Mouse (Mus musculus): Measurements from ENCODE around the gene Elovl1. TPM values are rescaled to one million over a fixed set of nuclear protein-coding genes. Genes with fewer than 3 reads are reported as not detected.

Gene Elovl1
- total RNA-seq (2018; cell fraction: chromatin; rRNA removed) = 100 to 1,000 TPM in 15 of 26 experiments, 10 to 100 TPM in 11; 47.7 to 179 (median 106) TPM
- 100 to 1,000 TPM in 24 of 26 experiments, 10 to 100 TPM in 2; 86.6 to 175 (median 138) TPM for total RNA-seq (2018; cell fraction: cytosol; rRNA removed)
- 100 to 1,000 TPM in 23 of 26 experiments, 10 to 100 TPM in 3; 80.4 to 218 (median 139) TPM for total RNA-seq (2018; cell fraction: nucleus; rRNA removed)
- 152 to 208 TPM (median 177 TPM) in 3 replicates for polyA plus RNA-seq (2018)

- under 1% methylated on average over 26 of the region's 31 CpGs for WGBS (ENCODE audit: missing documents)
- H3K36me3 ChIP-seq (ENCODE audit: inconsistent target) = peaks cover 41% of the 10 kb centered on the region
Measured at GRCm38 (mm10) chr4:118427768-118428451, at the start of gene Elovl1. Elovl1 (plus strand) TSS chr4:118428093.

GRCm38 (mm10) chr4:118383271-118383670 is 44.6 kb upstream of the Elovl1 start:
- H3K4me3 ChIP-seq (ENCODE audit: inconsistent target) = no peak overlapping the region
- no peaks in the 10 kb centered on the region for H3K79me2 ChIP-seq (ENCODE audit: inconsistent target)
- no peak overlapping the region for H3K27ac ChIP-seq
- WGBS (ENCODE audit: missing documents) = 86% methylated on average over 7 of the region's 7 CpGs
- H3K36me3 ChIP-seq (ENCODE audit: inconsistent target) = peaks cover 89% of the 10 kb centered on the region

More at GRCm38 (mm10) chr4:118427768-118428451, at the start of gene Elovl1:
- H3K79me2 ChIP-seq (ENCODE audit: inconsistent target) = peaks cover 37% of the 10 kb centered on the region
- H3K27ac ChIP-seq = peak within 1 kb of the TSS; percentile 90
- peak within 1 kb of the TSS; percentile 89 for H3K4me3 ChIP-seq (ENCODE audit: inconsistent target)

GRCm38 (mm10) chr4:118387316-118387715 is 40.6 kb upstream of the Elovl1 start:
- WGBS (ENCODE audit: missing documents) = 97% methylated on average over 8 of the region's 8 CpGs
- Histone ChIP-seq H3K79me2 (ENCODE audit: inconsistent target) (no peaks in the 10 kb centered on the region), H3K4me3 (ENCODE audit: inconsistent target) (no peak overlapping the region), H3K36me3 (ENCODE audit: inconsistent target) (peaks cover 94% of the 10 kb centered on the region), H3K27ac (no peak overlapping the region)

GRCm38 (mm10) chr4:118390146-118390545 is 37.7 kb upstream of the Elovl1 start:
- 94% methylated on average over 11 of the region's 11 CpGs for WGBS (ENCODE audit: missing documents)
- H3K79me2 ChIP-seq (ENCODE audit: inconsistent target) = no peaks in the 10 kb centered on the region
- peaks cover 87% of the 10 kb centered on the region for H3K36me3 ChIP-seq (ENCODE audit: inconsistent target)
- no peak overlapping the region for H3K4me3 ChIP-seq (ENCODE audit: inconsistent target)
- H3K27ac ChIP-seq = no peak overlapping the region

GRCm38 (mm10) chr4:118394505-118394904 is 33.4 kb upstream of the Elovl1 start:
- WGBS (ENCODE audit: missing documents) = 86% methylated on average over 6 of the region's 6 CpGs
- Histone ChIP-seq H3K27ac (no peak overlapping the region), H3K36me3 (ENCODE audit: inconsistent target) (peaks cover 75% of the 10 kb centered on the region)

GRCm38 (mm10) chr4:118395289-118395688 is 32.6 kb upstream of the Elovl1 start:
- Histone ChIP-seq H3K4me3 (ENCODE audit: inconsistent target) (no peak overlapping the region), H3K36me3 (ENCODE audit: inconsistent target) (peaks cover 78% of the 10 kb centered on the region), H3K79me2 (ENCODE audit: inconsistent target) (no peaks in the 10 kb centered on the region), H3K27ac (no peak overlapping the region)
- 93% methylated on average over 4 of the region's 4 CpGs for WGBS (ENCODE audit: missing documents)

More at GRCm38 (mm10) chr4:118394505-118394904, 33.4 kb upstream of the Elovl1 start:
- H3K4me3 ChIP-seq (ENCODE audit: inconsistent target) = no peak overlapping the region
- H3K79me2 ChIP-seq (ENCODE audit: inconsistent target) = no peaks in the 10 kb centered on the region

GRCm38 (mm10) chr4:118396433-118396832 is 31.5 kb upstream of the Elovl1 start:
- Histone ChIP-seq H3K4me3 (ENCODE audit: inconsistent target) (no peak overlapping the region), H3K36me3 (ENCODE audit: inconsistent target) (peaks cover 78% of the 10 kb centered on the region), H3K79me2 (ENCODE audit: inconsistent target) (no peaks in the 10 kb centered on the region), H3K27ac (no peak overlapping the region)
- 91% methylated on average over 3 of the region's 3 CpGs for WGBS (ENCODE audit: missing documents)

- H3K27ac ChIP-seq = no peak overlapping the region
- no peak overlapping the region for H3K4me3 ChIP-seq (ENCODE audit: inconsistent target)
- H3K79me2 ChIP-seq (ENCODE audit: inconsistent target) = no peaks in the 10 kb centered on the region
- H3K36me3 ChIP-seq (ENCODE audit: inconsistent target) = peaks cover 78% of the 10 kb centered on the region
- WGBS (ENCODE audit: missing documents) = 83% methylated on average over 6 of the region's 6 CpGs
Measured at GRCm38 (mm10) chr4:118398400-118398799, 29.5 kb upstream of the Elovl1 start.

- Histone ChIP-seq H3K27ac (no peak overlapping the region), H3K79me2 (ENCODE audit: inconsistent target) (no peaks in the 10 kb centered on the region), H3K4me3 (ENCODE audit: inconsistent target) (no peak overlapping the region), H3K36me3 (ENCODE audit: inconsistent target) (peaks cover 75% of the 10 kb centered on the region)
- 98% methylated on average over 3 of the region's 3 CpGs for WGBS (ENCODE audit: missing documents)
Measured at GRCm38 (mm10) chr4:118401421-118401820, 26.5 kb upstream of the Elovl1 start.

GRCm38 (mm10) chr4:118401918-118402317 is 26.0 kb upstream of the Elovl1 start:
- Histone ChIP-seq H3K79me2 (ENCODE audit: inconsistent target) (no peaks in the 10 kb centered on the region), H3K36me3 (ENCODE audit: inconsistent target) (peaks cover 70% of the 10 kb centered on the region), H3K4me3 (ENCODE audit: inconsistent target) (no peak overlapping the region), H3K27ac (no peak overlapping the region)
- 96% methylated on average over 5 of the region's 5 CpGs for WGBS (ENCODE audit: missing documents)

- no peak overlapping the region for H3K4me3 ChIP-seq (ENCODE audit: inconsistent target)
- H3K36me3 ChIP-seq (ENCODE audit: inconsistent target) = peaks cover 63% of the 10 kb centered on the region
- H3K27ac ChIP-seq = no peak overlapping the region
- WGBS (ENCODE audit: missing documents) = 93% methylated on average over 12 of the region's 12 CpGs
- H3K79me2 ChIP-seq (ENCODE audit: inconsistent target) = peaks cover 4% of the 10 kb centered on the region; the same call in 1 of the 2 replicates
Measured at GRCm38 (mm10) chr4:118402701-118403100, 25.2 kb upstream of the Elovl1 start.

- Histone ChIP-seq H3K79me2 (ENCODE audit: inconsistent target) (peaks cover 36% of the 10 kb centered on the region), H3K4me3 (ENCODE audit: inconsistent target) (peak within 1 kb of the TSS; percentile 88), H3K27ac (peak within 1 kb of the TSS; percentile 57), H3K36me3 (ENCODE audit: inconsistent target) (peaks cover 39% of the 10 kb centered on the region)
- WGBS (ENCODE audit: missing documents) = 2% methylated on average over 53 of the region's 53 CpGs
Measured at GRCm38 (mm10) chr4:118409142-118409900, 18.6 kb upstream of the Elovl1 start, which contains the start of the genes Szt2 and Med8. Szt2 (minus strand) TSS chr4:118409273. Med8 (plus strand) TSS chr4:118409337.

GRCm38 (mm10) chr4:118410871-118411270 is 17.0 kb upstream of the Elovl1 start:
- H3K36me3 ChIP-seq (ENCODE audit: inconsistent target) = peaks cover 50% of the 10 kb centered on the region

GRCm38 (mm10) chr4:118413553-118413952 is 14.3 kb upstream of the Elovl1 start:
- 94% methylated on average over 5 of the region's 5 CpGs for WGBS (ENCODE audit: missing documents)
- Histone ChIP-seq H3K4me3 (ENCODE audit: inconsistent target) (no peak overlapping the region), H3K79me2 (ENCODE audit: inconsistent target) (peaks cover 24% of the 10 kb centered on the region), H3K36me3 (ENCODE audit: inconsistent target) (peaks cover 68% of the 10 kb centered on the region), H3K27ac (no peak overlapping the region)

More at GRCm38 (mm10) chr4:118410871-118411270, 17.0 kb upstream of the Elovl1 start:
- 93% methylated on average over 5 of the region's 5 CpGs for WGBS (ENCODE audit: missing documents)
- Histone ChIP-seq H3K4me3 (ENCODE audit: inconsistent target) (no peak overlapping the region), H3K27ac (no peak overlapping the region), H3K79me2 (ENCODE audit: inconsistent target) (peaks cover 36% of the 10 kb centered on the region)
